Mouse (Mus musculus): Measurements from ENCODE around the gene Tubb4a.
"Not testable (repeated sequence)": the region's sequence is repeated elsewhere in the genome, so short reads cannot be mapped to it uniquely, and the experiment has no call there.

The Tubb4a gene

GRCm38 (mm10) chr17:57087049-57087832 lies at the start of gene Tubb4a:
TSS of gene Tubb4a (minus strand) at chr17:57087782.
- peak; percentile 89 for ATAC-seq (ENCODE audit: insufficient number of reproducible peaks, low FRiP score, low TSS enrichment)

- no peak for ATAC-seq (ENCODE audit: insufficient number of reproducible peaks, low FRiP score, low TSS enrichment)
These were observed 48.1 kb upstream of the Tubb4a start for GRCm38 (mm10) chr17:57135635-57136034.

- ATAC-seq (ENCODE audit: insufficient number of reproducible peaks, low FRiP score, low TSS enrichment), result no peak
These were observed 47.1 kb upstream of the Tubb4a start for GRCm38 (mm10) chr17:57134693-57135092.

GRCm38 (mm10) chr17:57134021-57134420 lies 46.4 kb upstream of the Tubb4a start:
- ATAC-seq (ENCODE audit: insufficient number of reproducible peaks, low FRiP score, low TSS enrichment), result not testable (repeated sequence)

GRCm38 (mm10) chr17:57131793-57132192 lies 44.2 kb upstream of the Tubb4a start:
- no peak for ATAC-seq (ENCODE audit: insufficient number of reproducible peaks, low FRiP score, low TSS enrichment)

GRCm38 (mm10) chr17:57125853-57126622 lies 38.5 kb upstream of the Tubb4a start:
- ATAC-seq (ENCODE audit: insufficient number of reproducible peaks, low FRiP score, low TSS enrichment), result no peak

- ATAC-seq (ENCODE audit: insufficient number of reproducible peaks, low FRiP score, low TSS enrichment), result no peak
These were observed 37.2 kb upstream of the Tubb4a start for GRCm38 (mm10) chr17:57124792-57125191.

GRCm38 (mm10) chr17:57123192-57124118 lies 35.9 kb upstream of the Tubb4a start:
- no peak for ATAC-seq (ENCODE audit: insufficient number of reproducible peaks, low FRiP score, low TSS enrichment)

- ATAC-seq (ENCODE audit: insufficient number of reproducible peaks, low FRiP score, low TSS enrichment), result no peak
These were observed 34.3 kb upstream of the Tubb4a start for GRCm38 (mm10) chr17:57121856-57122255.

- ATAC-seq (ENCODE audit: insufficient number of reproducible peaks, low FRiP score, low TSS enrichment), result no peak
These were observed 31.2 kb upstream of the Tubb4a start for GRCm38 (mm10) chr17:57118524-57119349.

GRCm38 (mm10) chr17:57116801-57117200 lies 29.2 kb upstream of the Tubb4a start:
- ATAC-seq (ENCODE audit: insufficient number of reproducible peaks, low FRiP score, low TSS enrichment), result no peak

- ATAC-seq (ENCODE audit: insufficient number of reproducible peaks, low FRiP score, low TSS enrichment), result no peak
These were observed 25.3 kb upstream of the Tubb4a start for GRCm38 (mm10) chr17:57112768-57113474.

- ATAC-seq (ENCODE audit: insufficient number of reproducible peaks, low FRiP score, low TSS enrichment), result no peak
These were observed 22.4 kb upstream of the Tubb4a start for GRCm38 (mm10) chr17:57110005-57110404.

- ATAC-seq (ENCODE audit: insufficient number of reproducible peaks, low FRiP score, low TSS enrichment), result no peak
These were observed 21.1 kb upstream of the Tubb4a start for GRCm38 (mm10) chr17:57108666-57109171.

GRCm38 (mm10) chr17:57108040-57108665 lies 20.6 kb upstream of the Tubb4a start:
- no peak for ATAC-seq (ENCODE audit: insufficient number of reproducible peaks, low FRiP score, low TSS enrichment)

- ATAC-seq (ENCODE audit: insufficient number of reproducible peaks, low FRiP score, low TSS enrichment), result no peak
These were observed 19.5 kb upstream of the Tubb4a start for GRCm38 (mm10) chr17:57107064-57107463.

GRCm38 (mm10) chr17:57106035-57106368 lies 18.4 kb upstream of the Tubb4a start:
- no peak for ATAC-seq (ENCODE audit: insufficient number of reproducible peaks, low FRiP score, low TSS enrichment)

- ATAC-seq (ENCODE audit: insufficient number of reproducible peaks, low FRiP score, low TSS enrichment), result peak; percentile 75
These were observed 17.8 kb upstream of the Tubb4a start, which contains the start of gene Tnfsf9 for GRCm38 (mm10) chr17:57105181-57106034. TSS of gene Tnfsf9 (plus strand) at chr17:57105325.
